Mouse (Mus musculus) gonadal fat pad, adult 2 months (tissue): ENCODE measurements around the gene Zfp444. TPM values are rescaled to one million over a fixed set of nuclear protein-coding genes. Genes with fewer than 3 reads are reported as not detected.
"Not testable (repeated sequence)": the region's sequence is repeated elsewhere in the genome, so short reads cannot be mapped to it uniquely, and the experiment has no call there.

ENCODE experiments used
- DNase-seq: peaks from one replicate; pipeline ENCODE4 v3.0.0-alpha.2; 2012; ENCODE audit warnings: low read depth
- polyA plus RNA-seq: library from polyadenylated mRNA; depleted of rRNA; stranded (reverse); fragments of >200 nt; gene quantifications from 2 replicates; pipeline ENCODE4 v1.2.3, GENCODE M21; 2012; rRNA removed

Gene Zfp444
- polyA plus RNA-seq, 1 experiment, result 15.7 TPM

GRCm38 (mm10) chr7:6213144-6213543, 41.1 kb downstream of the Zfp444 start:
- no peak for DNase-seq

- DNase-seq, result not testable (repeated sequence)
Measured at GRCm38 (mm10) chr7:6214691-6215090, 42.7 kb downstream of the Zfp444 start.

GRCm38 (mm10) chr7:6220147-6220546, 48.1 kb downstream of the Zfp444 start:
- no peak for DNase-seq

DNA sequence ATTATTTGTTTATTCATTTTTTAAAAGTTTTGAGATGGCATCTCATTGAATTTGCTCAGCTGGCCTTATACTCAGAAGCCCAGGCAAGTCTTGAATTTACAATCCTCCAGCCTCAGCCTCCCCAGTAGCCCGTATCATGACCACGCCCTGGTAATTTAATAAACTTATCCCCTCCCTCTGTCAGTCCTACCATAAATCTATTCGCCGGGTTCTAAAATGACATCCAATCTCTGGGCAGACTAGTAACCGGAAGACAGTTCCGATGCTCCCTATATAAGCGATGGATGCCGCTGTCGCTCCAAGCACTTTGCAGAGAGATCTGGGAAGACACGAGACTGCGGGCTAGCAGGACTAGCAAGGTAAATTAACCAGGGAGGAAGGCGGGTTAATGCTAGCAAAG, 50.0 kb downstream of the Zfp444 start, which contains the start of gene Zscan5b:
Zscan5b (plus strand) TSS at position 301 of the 400 bp plus-strand sequence.
- no peak for DNase-seq

DNA sequence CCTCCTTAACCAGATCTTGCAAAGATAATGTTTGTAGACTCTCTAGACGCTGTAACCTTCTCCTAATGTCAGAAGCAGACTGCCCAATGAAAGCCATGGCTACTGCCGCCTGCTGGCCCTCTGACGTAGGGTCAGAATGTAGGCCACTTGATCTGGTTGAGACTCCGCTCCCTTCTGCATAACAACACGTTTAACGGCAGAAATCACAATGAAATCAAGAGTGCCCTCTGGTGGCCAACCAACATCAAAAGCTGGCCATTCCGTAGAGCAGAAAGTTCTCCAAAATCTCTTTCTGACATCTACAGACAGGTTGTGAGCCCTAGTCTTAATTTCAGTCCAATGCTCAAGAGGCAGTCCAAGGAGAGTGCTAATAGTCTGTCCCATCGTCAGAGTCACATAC, 56.5 kb downstream of the Zfp444 start:
- DNase-seq, result not testable (repeated sequence)

DNA sequence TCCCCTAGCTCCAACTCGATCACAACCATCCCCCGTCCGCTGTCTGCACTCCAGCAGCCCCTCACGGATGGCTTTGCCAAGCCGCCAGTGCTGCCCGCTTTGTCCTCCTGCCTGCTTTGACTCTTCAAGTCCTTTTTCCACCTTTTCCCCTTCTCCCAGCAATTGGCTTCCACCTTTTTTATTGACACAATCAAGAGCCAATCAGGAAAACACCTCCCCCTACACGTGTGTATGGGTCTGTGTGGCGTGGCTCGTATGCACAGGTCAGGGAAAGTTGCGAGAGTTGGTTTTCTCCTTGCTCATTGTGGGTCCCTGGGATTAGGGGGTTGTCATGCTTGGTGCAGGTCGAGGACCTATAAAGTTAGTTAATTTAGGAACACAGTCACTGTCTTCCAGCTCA, 67.8 kb downstream of the Zfp444 start:
- DNase-seq, result no peak

DNA sequence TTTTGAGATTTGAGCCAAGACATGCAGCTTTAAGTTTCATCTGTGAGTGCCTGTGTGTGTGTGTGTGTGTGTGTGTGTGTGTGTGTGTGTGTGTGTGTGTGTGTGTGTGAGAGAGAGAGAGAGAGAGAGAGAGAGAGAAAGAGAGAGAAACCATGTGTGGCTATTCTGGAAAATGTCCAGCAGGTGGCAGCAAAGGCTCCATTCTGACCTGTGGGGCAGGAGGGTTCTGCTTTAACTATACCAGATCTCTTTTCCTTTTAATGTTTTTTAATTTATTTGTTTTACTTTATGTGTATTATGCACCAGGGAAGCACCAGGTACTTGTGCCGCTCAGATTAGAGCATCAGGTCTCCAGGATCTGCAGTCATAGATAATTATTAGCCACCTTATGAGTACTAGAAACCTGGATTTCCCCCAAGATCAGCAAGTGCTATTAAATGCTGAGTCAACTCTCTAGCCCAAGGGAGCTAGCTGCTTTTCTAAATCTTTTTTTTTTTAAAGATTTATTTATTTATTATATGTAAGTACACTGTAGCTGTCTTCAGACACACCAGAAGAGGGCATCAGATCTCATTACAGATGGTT, 68.9 kb downstream of the Zfp444 start:
- DNase-seq, result not testable (repeated sequence)

Other genes starting within 250 kb of the Zfp444 start
- gene Vmn1r65, start 161.2 kb upstream of the Zfp444 start, polyA plus RNA-seq, result not detected in 2 replicates
- gene Nlrp4c, start 127.1 kb upstream of the Zfp444 start, polyA plus RNA-seq, result not detected in 2 replicates
- 56.6 and 57.7 TPM in 2 replicates for gene Zfp787, start 16.2 kb upstream of the Zfp444 start, polyA plus RNA-seq
- not detected in 2 replicates for gene Galp, start 24.9 kb downstream of the Zfp444 start, polyA plus RNA-seq
- gene Zscan5b, start 50.1 kb downstream of the Zfp444 start, polyA plus RNA-seq, result not detected in 2 replicates
- gene Epp13, start 80.5 kb downstream of the Zfp444 start, polyA plus RNA-seq, result 1,972 and 2,446 TPM in 2 replicates
- 1.5 and 1.6 TPM in 2 replicates for gene Zfp667, start 114.4 kb downstream of the Zfp444 start, polyA plus RNA-seq
- 0.96 and 1.1 TPM in 2 replicates for gene Zfp583, start 159.1 kb downstream of the Zfp444 start, polyA plus RNA-seq
- 0.14 and 0.18 TPM in 2 replicates for gene Gm3854, start 171.5 kb downstream of the Zfp444 start, polyA plus RNA-seq
- 0.49 and 0.90 TPM in 2 replicates for gene Zfp78, start 191.1 kb downstream of the Zfp444 start, polyA plus RNA-seq
- 3.0 and 3.3 TPM in 2 replicates for gene Zfp28, start 211.1 kb downstream of the Zfp444 start, polyA plus RNA-seq
- not detected in 2 replicates for gene Smim17, start 226.5 kb downstream of the Zfp444 start, polyA plus RNA-seq
- 0.03 TPM in 1 of 2 replicates, not detected in the other for gene Gm20715, start 238.1 kb downstream of the Zfp444 start, polyA plus RNA-seq